Mouse (Mus musculus) myocyte (in vitro differentiated cells): ENCODE data around the gene Ncbp2. TPM values are rescaled to one million over a fixed set of nuclear protein-coding genes. Genes with fewer than 3 reads are reported as not detected.
A peak's percentile ranks its signal among the peaks of the same experiment; 100 is the strongest.

Experiments used
- H3K27me3 ChIP-seq: one replicate; pipeline ENCODE4 v1.6.1; 2011; ENCODE audit not compliant: control insufficient read depth, insufficient read depth, insufficient read length
- H3K36me3 ChIP-seq: one replicate; pipeline ENCODE4 v1.6.1; 2011; ENCODE audit not compliant: control insufficient read depth, insufficient read depth
- H3K4me2 ChIP-seq: one replicate; pipeline ENCODE4 v1.6.1; 2011; ENCODE audit warnings: low read depth, control low read depth
- H3K4me3 ChIP-seq: one replicate; pipeline ENCODE4 v1.5.1; 2011; ENCODE audit warnings: mild to moderate bottlenecking, control low read depth, moderate library complexity
- H3K79me2 ChIP-seq: one replicate; pipeline ENCODE4 v1.6.1; 2011; ENCODE audit not compliant: control insufficient read depth, insufficient read depth
- H3ac ChIP-seq: one replicate; pipeline ENCODE4 v1.6.1; 2011; ENCODE audit not compliant: control insufficient read depth, insufficient read length
- CEBPB ChIP-seq: IDR thresholded peaks from 2 replicates; pipeline ENCODE4 v1.6.1; 2011; ENCODE audit warnings: mild to moderate bottlenecking, moderate library complexity; ENCODE audit not compliant: poor library complexity, insufficient read depth, severe bottlenecking
- E2F4 ChIP-seq: IDR thresholded peaks from one replicate; pipeline ENCODE4 v1.6.1; 2011; ENCODE audit warnings: mild to moderate bottlenecking, control low read depth, moderate library complexity; ENCODE audit not compliant: insufficient read depth
- MAX ChIP-seq: IDR thresholded peaks from one replicate; pipeline ENCODE4 v1.6.1; 2011; ENCODE audit warnings: low read depth, mild to moderate bottlenecking, control low read depth
- MYOD1 ChIP-seq, 3 experiments: IDR thresholded peaks; one replicate each; pipeline ENCODE4 v1.6.1; 2011; ENCODE audit warnings: control low read depth in 2 of 3, low read depth in 2 of 3, mild to moderate bottlenecking in 2 of 3, moderate library complexity in 1 of 3; ENCODE audit not compliant: insufficient read length in 2 of 3, control insufficient read depth in 1 of 3
- MYOG ChIP-seq, 3 experiments: IDR thresholded peaks; one replicate each; pipeline ENCODE4 v1.6.1; 2011; ENCODE audit warnings: control low read depth in 2 of 3, low read depth in 2 of 3, mild to moderate bottlenecking in 2 of 3; ENCODE audit not compliant: insufficient read length in 2 of 3, control insufficient read depth in 1 of 3, insufficient read depth in 1 of 3
- POLR2A ChIP-seq: IDR thresholded peaks from one replicate; pipeline ENCODE4 v1.6.1; 2011; ENCODE audit warnings: low read depth, mild to moderate bottlenecking, control low read depth, moderate library complexity; ENCODE audit not compliant: insufficient read length
- POLR2AphosphoS2 ChIP-seq: IDR thresholded peaks from one replicate; pipeline ENCODE4 v1.6.1; 2011; ENCODE audit warnings: low read depth, control low read depth; ENCODE audit not compliant: insufficient read length
- REST ChIP-seq: IDR thresholded peaks from one replicate; pipeline ENCODE4 v1.6.1; 2011; ENCODE audit warnings: mild to moderate bottlenecking, control low read depth, moderate library complexity; ENCODE audit not compliant: insufficient read depth, insufficient read length
- SRF ChIP-seq: IDR thresholded peaks from one replicate; pipeline ENCODE4 v1.6.1; 2011; ENCODE audit warnings: low read depth; ENCODE audit not compliant: control insufficient read depth, insufficient read length
- TCF12 ChIP-seq: IDR thresholded peaks from one replicate; pipeline ENCODE4 v1.6.1; 2011; ENCODE audit warnings: mild to moderate bottlenecking, control low read depth; ENCODE audit not compliant: poor library complexity, insufficient read depth, severe bottlenecking
- TCF3 ChIP-seq: IDR thresholded peaks from one replicate; pipeline ENCODE4 v1.6.1; 2011; ENCODE audit warnings: low read depth, control low read depth; ENCODE audit not compliant: insufficient read length
- USF1 ChIP-seq: IDR thresholded peaks from one replicate; pipeline ENCODE4 v1.6.1; 2011; ENCODE audit warnings: low read depth, mild to moderate bottlenecking, control low read depth, moderate library complexity
- polyA plus RNA-seq: library from polyadenylated mRNA; unstranded; fragments of >200 nt; fragmentation: generic; extraction: Trizol; gene quantifications from one replicate; pipeline ENCODE4 v1.2.1, GENCODE M21; 2012; ENCODE audit warnings: missing spikeins

The Ncbp2 gene
- polyA plus RNA-seq, 1 experiment = 19.9 TPM

GRCm38 (mm10) chr16:32002509-32003477, 54.5 kb downstream of the Ncbp2 start, which contains the start of gene Senp5:
TSS of gene Senp5 (minus strand) at chr16:32003287.
- Histone ChIP-seq H3K4me2 (peak within 1 kb of the TSS; percentile 95), H3ac (peak within 1 kb of the TSS; percentile 77), H3K27me3 (no peaks in the 10 kb centered on the region), H3K79me2 (peaks cover 57% of the 10 kb centered on the region), H3K4me3 (peak within 1 kb of the TSS; percentile 98), H3K36me3 (no peaks in the 10 kb centered on the region)
- TF ChIP-seq USF1 = no peak
- peak; percentile 73 for TF ChIP-seq SRF
- no peak for TF ChIP-seq CEBPB
- peak; percentile 85 for TF ChIP-seq MAX
- no peak for TF ChIP-seq TCF12
- TF ChIP-seq POLR2AphosphoS2 = peak; percentile 96
- TF ChIP-seq MYOG (IDR thresholded peaks at IDR 0.05; ENCODE audit: control insufficient read depth in 1 of 3, insufficient read depth in 1 of 3, insufficient read length in 2 of 3, low read depth in 2 of 3) = no peak
- peak; percentile 92 for TF ChIP-seq POLR2A
- no peak for TF ChIP-seq MYOD1 (IDR thresholded peaks at IDR 0.05; ENCODE audit: control insufficient read depth in 1 of 3, insufficient read length in 2 of 3, low read depth in 2 of 3)
- peak; percentile 33 for TF ChIP-seq REST
- TF ChIP-seq TCF3 = no peak
- TF ChIP-seq E2F4 = no peak

DNA sequence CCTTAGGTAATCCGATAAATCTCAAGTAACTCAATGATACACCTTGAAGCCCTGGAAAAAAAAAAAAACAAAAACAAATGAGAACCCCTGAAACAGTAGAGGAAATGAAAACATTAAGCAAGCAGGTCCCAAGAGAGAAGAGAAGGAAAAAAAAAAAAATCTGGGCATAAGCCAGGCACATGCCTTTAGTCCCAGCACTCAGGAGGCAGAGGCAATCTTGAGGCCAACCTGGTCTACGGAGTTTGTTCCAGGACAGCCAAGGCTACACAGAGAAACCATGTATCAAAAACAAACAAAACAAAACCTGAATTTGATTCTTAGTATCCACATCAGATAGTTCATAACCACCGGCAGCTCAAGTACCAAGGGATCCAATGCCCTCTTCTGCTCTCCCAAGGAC, 56.4 kb downstream of the Ncbp2 start:
- no peaks in the 10 kb centered on the region for H3K27me3 ChIP-seq
- no peaks in the 10 kb centered on the region for H3K36me3 ChIP-seq

GRCm38 (mm10) chr16:32008529-32009293, 60.4 kb downstream of the Ncbp2 start:
- H3K36me3 ChIP-seq = peaks cover 6% of the 10 kb centered on the region
- H3K27me3 ChIP-seq = no peaks in the 10 kb centered on the region
- no peak overlapping the region for H3K4me2 ChIP-seq
- H3ac ChIP-seq = no peak overlapping the region
- peaks cover under 1% of the 10 kb centered on the region for H3K79me2 ChIP-seq
- H3K4me3 ChIP-seq = no peak overlapping the region
- TF ChIP-seq MYOG (IDR thresholded peaks at IDR 0.05; ENCODE audit: control insufficient read depth in 1 of 3, insufficient read depth in 1 of 3, insufficient read length in 2 of 3, low read depth in 2 of 3) = no peak
- TF ChIP-seq E2F4 = no peak
- no peak for TF ChIP-seq POLR2AphosphoS2

More for the DNA sequence above, 56.4 kb downstream of the Ncbp2 start:
- no peak overlapping the region for H3K4me3 ChIP-seq
- H3ac ChIP-seq = no peak overlapping the region
- H3K79me2 ChIP-seq = peaks cover 39% of the 10 kb centered on the region
- H3K4me2 ChIP-seq = no peak overlapping the region
- no peak for TF ChIP-seq MAX

GRCm38 (mm10) chr16:32009913-32010312, 61.6 kb downstream of the Ncbp2 start:
- H3ac ChIP-seq = no peak overlapping the region
- H3K36me3 ChIP-seq = peaks cover 6% of the 10 kb centered on the region
- no peaks in the 10 kb centered on the region for H3K27me3 ChIP-seq
- H3K4me2 ChIP-seq = no peak overlapping the region
- no peak overlapping the region for H3K4me3 ChIP-seq
- no peaks in the 10 kb centered on the region for H3K79me2 ChIP-seq
- no peak for TF ChIP-seq MYOG (IDR thresholded peaks at IDR 0.05; ENCODE audit: control insufficient read depth in 1 of 3, insufficient read depth in 1 of 3, insufficient read length in 2 of 3, low read depth in 2 of 3)
- peak; percentile 25 for TF ChIP-seq POLR2AphosphoS2

GRCm38 (mm10) chr16:32010330-32010729, 62.0 kb downstream of the Ncbp2 start:
- Histone ChIP-seq H3K4me2 (no peak overlapping the region), H3K4me3 (no peak overlapping the region), H3K36me3 (peaks cover 6% of the 10 kb centered on the region), H3K79me2 (no peaks in the 10 kb centered on the region), H3K27me3 (no peaks in the 10 kb centered on the region), H3ac (no peak overlapping the region)
- TF ChIP-seq USF1 (no peak), MAX (no peak), TCF12 (no peak), POLR2AphosphoS2 (no peak), REST (no peak), E2F4 (no peak), POLR2A (no peak), CEBPB (no peak), SRF (no peak), MYOG (IDR thresholded peaks at IDR 0.05; ENCODE audit: control insufficient read depth in 1 of 3, insufficient read depth in 1 of 3, insufficient read length in 2 of 3, low read depth in 2 of 3) (no peak), TCF3 (no peak), MYOD1 (IDR thresholded peaks at IDR 0.05; ENCODE audit: control insufficient read depth in 1 of 3, insufficient read length in 2 of 3, low read depth in 2 of 3) (no peak)
